Mouse (Mus musculus) heart, adult 2 months (tissue): ENCODE measurements around the gene Neurl1b. TPM values are rescaled to one million over a fixed set of nuclear protein-coding genes. Genes with fewer than 3 reads are reported as not detected.

ENCODE experiments used
- DNase-seq, 2 experiments: peaks; one replicate each; pipeline ENCODE4 v3.0.0; 2021
- H3K27ac ChIP-seq: fragments of 200-600 bp; 2 replicates; pipeline ENCODE4 v1.8.1; 2022
- H3K27me3 ChIP-seq: fragments of 200-500 bp; 2 replicates; pipeline ENCODE4 v1.6.1; 2012; ENCODE audit warnings: mild to moderate bottlenecking, low read length, inconsistent platforms, mixed read lengths; ENCODE audit not compliant: control insufficient read depth, insufficient read depth
- H3K36me3 ChIP-seq: fragments of 200-500 bp; 2 replicates; pipeline ENCODE4 v1.6.1; 2012; ENCODE audit warnings: low read length, inconsistent platforms; ENCODE audit not compliant: control insufficient read depth, insufficient read depth
- H3K4me1 ChIP-seq: fragments of 200-500 bp; 2 replicates; pipeline ENCODE4 v1.6.1; 2011; ENCODE audit warnings: low read length; ENCODE audit not compliant: control insufficient read depth, insufficient read depth
- H3K4me3 ChIP-seq: fragments of 200-600 bp; 2 replicates; pipeline ENCODE4 v1.8.1; 2022
- H3K79me2 ChIP-seq: fragments of 200-500 bp; replicated peaks from 2 replicates; pipeline ENCODE4 v1.6.1; 2012; ENCODE audit warnings: mild to moderate bottlenecking, inconsistent platforms, low read length, moderate library complexity, mixed read lengths; ENCODE audit not compliant: control insufficient read depth, insufficient read depth
- H3K9ac ChIP-seq: fragments of 200-500 bp; 2 replicates; pipeline ENCODE4 v1.6.1; 2012; ENCODE audit warnings: low read depth, mild to moderate bottlenecking, control low read depth, inconsistent platforms, low read length, mixed read lengths
- CTCF ChIP-seq: fragments of 200-600 bp; IDR thresholded peaks from 2 replicates; pipeline ENCODE4 v1.8.1; 2022; ENCODE audit warnings: antibody characterized with exemption, mild to moderate bottlenecking, moderate library complexity
- EP300 ChIP-seq: fragments of 200-500 bp; IDR thresholded peaks from 2 replicates; pipeline ENCODE4 v1.6.1; 2011; ENCODE audit warnings: low read depth, low read length, control low read depth; ENCODE audit not compliant: insufficient read depth
- POLR2A ChIP-seq: fragments of 200-500 bp; IDR thresholded peaks from 2 replicates; pipeline ENCODE4 v1.6.1; 2011; ENCODE audit warnings: mild to moderate bottlenecking, low read depth, low read length, control low read depth; ENCODE audit not compliant: insufficient read depth
- WGBS: fragments of 180-500 bp; shearing (Covaris S2); methylation state at CpG from one replicate; pipeline ENCODE4 v1.1.7; 2018; 5-methylcytosine and 5-hydroxymethylcytosine counted together
- intact Hi-C: fragments of 180-260 bp; cut with DNase I; formaldehyde crosslinking; loops from one replicate; pipeline ENCODE4 v1.15.1; 2025
- polyA plus RNA-seq: library from polyadenylated mRNA; depleted of rRNA; stranded (reverse); fragments of >200 nt; gene quantifications from 2 replicates; pipeline ENCODE4 v1.2.3, GENCODE M21; 2012
- total RNA-seq, 2 experiments: library from RNA; stranded (reverse); gene quantifications; 2 replicates each; pipeline ENCODE4 v1.2.3; 2021

Neurl1b gene
- total and polyA plus RNA-seq, 3 experiments, result 3.9 to 5.0 (median 4.7) TPM

- H3K4me1 ChIP-seq, result peaks cover 31% of the 10 kb centered on the region
- no peak overlapping the region for H3K9ac ChIP-seq
- H3K27me3 ChIP-seq, result no peaks in the 10 kb centered on the region
- intact Hi-C loops, result loop anchor here (2.0 kb wide), 1 partner anchor 33 kb away; the partner anchor contains the start of gene Neurl1b
- H3K4me3 ChIP-seq, result no peak overlapping the region
- 54% methylated on average over 3 of the region's 3 CpGs for WGBS
- H3K36me3 ChIP-seq, result no peaks in the 10 kb centered on the region
- no peak for TF ChIP-seq EP300
- TF ChIP-seq POLR2A, result no peak
- no peak for TF ChIP-seq CTCF
- H3K27ac ChIP-seq, result peak overlapping the region; percentile 12
- no peaks in the 10 kb centered on the region for H3K79me2 ChIP-seq
- DNase-seq, result no peak
These were observed 32.5 kb upstream of the Neurl1b start for GRCm38 (mm10) chr17:26382176-26382575.

GRCm38 (mm10) chr17:26382687-26383086 lies 31.9 kb upstream of the Neurl1b start:
- H3K27me3 ChIP-seq, result no peaks in the 10 kb centered on the region
- H3K4me3 ChIP-seq, result no peak overlapping the region
- no peaks in the 10 kb centered on the region for H3K36me3 ChIP-seq
- DNase-seq, result no peak
- peaks cover 34% of the 10 kb centered on the region for H3K4me1 ChIP-seq
- no peak for TF ChIP-seq EP300
- intact Hi-C loops, result loop anchor here (2.0 kb wide), 1 partner anchor 32 kb away; the partner anchor contains the start of gene Neurl1b
- peak overlapping the region; percentile 85 for H3K27ac ChIP-seq
- no peaks in the 10 kb centered on the region for H3K79me2 ChIP-seq
- H3K9ac ChIP-seq, result no peak overlapping the region
- 63% methylated on average over 5 of the region's 5 CpGs for WGBS

GRCm38 (mm10) chr17:26384111-26384510 lies 30.5 kb upstream of the Neurl1b start:
- Histone ChIP-seq H3K79me2 (no peaks in the 10 kb centered on the region), H3K4me1 (peaks cover 46% of the 10 kb centered on the region), H3K27ac (peak overlapping the region; percentile 85), H3K36me3 (no peaks in the 10 kb centered on the region), H3K4me3 (no peak overlapping the region), H3K9ac (no peak overlapping the region), H3K27me3 (no peaks in the 10 kb centered on the region)
- intact Hi-C loops, result no loop called here
- TF ChIP-seq EP300, result peak; percentile 50; the same call in 1 of the 2 replicates
- TF ChIP-seq CTCF, result no peak
- TF ChIP-seq POLR2A, result 0 out of 2 replicates have a peak, but pooled peaks have one; percentile 35
- peak; percentile 22 to 41 for DNase-seq
- WGBS, result 70% methylated on average over 3 of the region's 3 CpGs

- H3K27ac ChIP-seq, result peak overlapping the region; percentile 95
- H3K79me2 ChIP-seq, result no peaks in the 10 kb centered on the region
- no peaks in the 10 kb centered on the region for H3K36me3 ChIP-seq
- intact Hi-C loops, result no loop called here
- TF ChIP-seq CTCF, result no peak
- TF ChIP-seq EP300, result peak; percentile 95
- TF ChIP-seq POLR2A, result peak; percentile 72
- H3K4me3 ChIP-seq, result peak overlapping the region; percentile 1; the same call in 1 of the 2 replicates
- 0 out of 2 replicates have a peak overlapping the region, but pooled peaks have one; percentile 4 for H3K9ac ChIP-seq
- H3K27me3 ChIP-seq, result no peaks in the 10 kb centered on the region
- H3K4me1 ChIP-seq, result peaks cover 50% of the 10 kb centered on the region
- 51% methylated on average over 11 of the region's 11 CpGs for WGBS
- peak; percentile 65 to 80 for DNase-seq
These were observed 29.1 kb upstream of the Neurl1b start for GRCm38 (mm10) chr17:26385252-26386130.

DNA sequence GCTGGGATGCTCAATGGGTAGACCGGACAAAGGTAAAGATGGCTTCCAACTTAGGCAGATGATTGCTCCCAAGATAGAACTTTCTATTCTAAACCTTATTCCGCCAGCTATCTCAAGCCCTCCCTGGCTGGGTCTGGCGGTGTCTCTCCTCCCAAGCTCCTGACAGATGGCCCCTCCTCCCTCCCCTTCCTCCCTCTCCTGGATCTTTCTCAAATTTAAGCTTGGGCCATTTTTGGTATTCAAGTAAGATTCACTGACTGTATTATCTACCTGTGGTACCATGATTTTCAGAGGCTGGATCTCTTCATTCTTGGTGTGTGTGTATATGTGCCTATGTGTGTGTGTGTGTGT lies 28.5 kb upstream of the Neurl1b start:
- TF ChIP-seq CTCF (no peak), EP300 (no peak), POLR2A (no peak)
- peaks cover 50% of the 10 kb centered on the region for H3K4me1 ChIP-seq
- 73% methylated on average over 3 of the region's 3 CpGs for WGBS

GRCm38 (mm10) chr17:26388106-26388505 lies 26.5 kb upstream of the Neurl1b start:
- Histone ChIP-seq H3K27me3 (no peaks in the 10 kb centered on the region), H3K4me1 (peaks cover 36% of the 10 kb centered on the region), H3K79me2 (no peaks in the 10 kb centered on the region), H3K9ac (no peak overlapping the region), H3K4me3 (no peak overlapping the region), H3K36me3 (no peaks in the 10 kb centered on the region), H3K27ac (peak overlapping the region; percentile 78)
- TF ChIP-seq EP300, result peak; percentile 47
- no peak for TF ChIP-seq POLR2A
- peak; percentile 28; the same call in 1 of the 2 replicates for TF ChIP-seq CTCF
- DNase-seq, result peak; percentile 47 to 65
- 34% methylated on average over 3 of the region's 3 CpGs for WGBS
- intact Hi-C loops, result no loop called here

More for the DNA sequence above, 28.5 kb upstream of the Neurl1b start:
- no peaks in the 10 kb centered on the region for H3K79me2 ChIP-seq
- peak overlapping the region; percentile 95 for H3K27ac ChIP-seq
- no peak overlapping the region for H3K9ac ChIP-seq
- intact Hi-C loops, result no loop called here
- no peak for DNase-seq
- H3K27me3 ChIP-seq, result no peaks in the 10 kb centered on the region
- no peak overlapping the region for H3K4me3 ChIP-seq
- H3K36me3 ChIP-seq, result no peaks in the 10 kb centered on the region
